Mouse (Mus musculus): ENCODE data around the gene Tnfrsf23. TPM values are rescaled to one million over a fixed set of nuclear protein-coding genes. Genes with fewer than 3 reads are reported as not detected.
"Not testable (repeated sequence)": the region's sequence is repeated elsewhere in the genome, so short reads cannot be mapped to it uniquely, and the experiment has no call there.

Tnfrsf23 gene
- total RNA-seq, 2 experiments from 2014 or later, result 2.7 to 3.3 TPM

DNA sequence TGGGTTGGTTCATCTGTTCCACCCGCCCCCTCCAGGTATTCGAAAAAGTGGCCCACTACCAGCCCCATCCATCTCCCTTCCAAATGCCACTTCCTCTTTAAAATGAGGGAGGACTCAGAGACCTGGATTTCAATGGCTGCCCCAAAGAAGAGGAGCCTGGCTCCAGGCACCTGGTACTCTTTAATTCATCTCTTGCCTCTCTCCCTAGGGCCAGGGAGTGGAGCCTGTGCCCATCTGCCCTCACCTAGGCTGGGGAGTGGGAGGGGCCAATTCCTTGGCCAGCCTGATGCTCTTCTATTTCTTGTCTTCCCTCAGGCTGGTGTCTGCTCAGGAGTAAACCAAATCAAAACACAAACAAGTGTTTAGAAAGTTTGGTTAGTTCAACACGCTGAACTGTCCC is 1.0 kb upstream of the Tnfrsf23 start:
- intact Hi-C loops (cut with DNase I); DNase-seq: not testable (repeated sequence)

DNA sequence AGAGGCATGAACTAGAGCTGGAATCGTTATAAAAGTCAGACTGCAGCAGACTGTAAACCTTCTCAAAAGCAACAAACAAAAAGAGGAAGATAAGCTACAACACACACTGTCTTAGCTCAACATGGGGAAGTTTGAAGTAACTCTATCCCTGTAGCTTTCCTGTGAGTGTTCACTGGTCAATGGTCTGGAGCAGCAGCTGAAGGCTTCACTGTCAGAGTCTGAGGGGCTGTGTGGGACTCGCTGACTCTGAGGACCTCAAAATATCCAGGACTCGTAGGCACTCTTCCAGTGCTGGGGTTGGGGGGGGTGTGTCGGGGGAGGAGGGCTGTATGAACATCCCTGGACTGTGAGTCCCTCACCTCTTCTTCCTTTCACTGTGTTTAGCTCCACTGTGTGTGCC is 519 bp upstream of the Tnfrsf23 start:
- DNase-seq; intact Hi-C loops (cut with DNase I): not testable (repeated sequence)

DNA sequence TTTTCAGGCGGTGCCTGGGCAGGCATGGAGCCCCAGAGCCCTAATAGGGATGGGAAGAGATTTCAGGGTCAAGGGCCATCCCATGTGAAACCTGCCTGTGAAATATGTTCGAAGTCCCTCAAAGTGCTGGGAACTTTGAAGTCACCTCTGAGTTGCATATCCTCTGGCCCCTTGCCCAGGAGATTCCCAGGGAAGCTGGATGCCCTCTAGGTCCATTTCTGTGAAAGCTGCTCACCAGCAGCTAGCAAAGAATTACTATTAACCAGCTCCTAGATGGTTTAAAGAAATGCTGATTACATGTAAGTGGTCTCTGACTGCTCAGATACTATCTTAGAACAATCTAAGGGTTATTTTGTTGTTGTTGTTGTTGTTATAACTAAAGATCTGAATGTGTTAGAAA is 1.1 kb downstream of the Tnfrsf23 start:
- DNase-seq, result not testable (repeated sequence)
- intact Hi-C loops (cut with DNase I), result loop anchor here (5.0 kb wide), 1 partner anchor 47 kb away; no protein-coding TSS in a partner anchor

DNA sequence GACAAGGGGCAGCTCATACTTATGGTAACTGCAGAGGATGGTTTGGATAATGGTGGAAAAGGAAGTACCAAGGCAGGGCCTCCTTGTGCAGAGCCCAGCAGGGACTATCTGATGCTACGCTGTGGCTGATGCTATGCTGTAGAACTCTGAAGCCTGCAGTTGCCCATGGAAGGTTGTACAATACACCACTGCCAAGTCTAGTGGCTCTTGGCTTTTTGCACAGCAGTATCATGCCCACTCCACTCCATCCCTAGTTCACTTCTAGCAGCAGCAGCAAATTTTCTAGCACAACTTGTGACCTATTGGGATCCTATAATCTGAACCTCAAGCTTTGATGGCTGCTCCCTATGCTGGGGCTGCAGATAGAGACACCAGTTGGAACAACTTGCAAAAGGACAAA is 4.1 kb downstream of the Tnfrsf23 start:
- DNase-seq, result no peak
- intact Hi-C loops (cut with DNase I), result loop anchor here (5.0 kb wide), 1 partner anchor 44 kb away; no protein-coding TSS in a partner anchor

DNA sequence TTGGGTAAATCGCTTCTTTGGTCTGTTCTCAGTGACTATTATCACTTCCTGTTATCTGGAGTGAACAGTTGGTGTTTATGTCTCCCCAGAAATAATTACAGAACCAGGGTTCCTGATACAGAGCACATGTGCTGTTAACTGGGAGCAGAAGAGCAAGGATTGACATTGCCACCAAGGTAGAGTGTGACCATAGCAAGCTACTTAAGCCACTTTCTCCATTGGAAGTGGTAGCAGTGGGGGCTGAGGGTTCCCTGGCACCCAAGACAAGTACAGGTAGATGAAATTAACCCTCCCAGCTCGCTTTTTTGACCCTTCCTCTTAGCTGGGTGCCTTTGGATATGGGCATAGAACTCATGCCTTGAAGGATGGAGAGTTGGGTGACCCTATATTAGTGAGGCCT is 4.8 kb downstream of the Tnfrsf23 start:
- intact Hi-C loops (cut with DNase I), result loop anchor here (5.0 kb wide), 1 partner anchor 44 kb away; no protein-coding TSS in a partner anchor
- DNase-seq, result not testable (repeated sequence)

DNA sequence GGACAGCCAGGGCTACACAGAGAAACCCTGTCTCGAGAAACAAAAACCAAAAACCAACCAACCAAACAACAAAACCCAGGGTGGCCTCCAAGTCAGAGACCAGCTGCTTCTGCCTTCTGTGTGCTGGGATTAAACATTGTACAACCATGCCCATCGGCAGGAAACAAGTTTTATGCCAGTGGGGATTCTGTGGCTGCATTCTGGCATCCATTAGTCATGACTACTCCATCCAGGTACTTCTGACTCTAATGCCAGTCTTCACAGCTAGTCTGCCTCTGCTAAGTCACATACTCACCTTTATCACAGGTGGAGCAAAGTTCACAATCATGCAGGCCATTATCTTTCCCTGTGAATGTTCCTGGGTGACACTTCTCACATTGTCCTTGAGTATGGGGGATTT is 6.0 kb downstream of the Tnfrsf23 start:
- DNase-seq, result not testable (repeated sequence)

DNA sequence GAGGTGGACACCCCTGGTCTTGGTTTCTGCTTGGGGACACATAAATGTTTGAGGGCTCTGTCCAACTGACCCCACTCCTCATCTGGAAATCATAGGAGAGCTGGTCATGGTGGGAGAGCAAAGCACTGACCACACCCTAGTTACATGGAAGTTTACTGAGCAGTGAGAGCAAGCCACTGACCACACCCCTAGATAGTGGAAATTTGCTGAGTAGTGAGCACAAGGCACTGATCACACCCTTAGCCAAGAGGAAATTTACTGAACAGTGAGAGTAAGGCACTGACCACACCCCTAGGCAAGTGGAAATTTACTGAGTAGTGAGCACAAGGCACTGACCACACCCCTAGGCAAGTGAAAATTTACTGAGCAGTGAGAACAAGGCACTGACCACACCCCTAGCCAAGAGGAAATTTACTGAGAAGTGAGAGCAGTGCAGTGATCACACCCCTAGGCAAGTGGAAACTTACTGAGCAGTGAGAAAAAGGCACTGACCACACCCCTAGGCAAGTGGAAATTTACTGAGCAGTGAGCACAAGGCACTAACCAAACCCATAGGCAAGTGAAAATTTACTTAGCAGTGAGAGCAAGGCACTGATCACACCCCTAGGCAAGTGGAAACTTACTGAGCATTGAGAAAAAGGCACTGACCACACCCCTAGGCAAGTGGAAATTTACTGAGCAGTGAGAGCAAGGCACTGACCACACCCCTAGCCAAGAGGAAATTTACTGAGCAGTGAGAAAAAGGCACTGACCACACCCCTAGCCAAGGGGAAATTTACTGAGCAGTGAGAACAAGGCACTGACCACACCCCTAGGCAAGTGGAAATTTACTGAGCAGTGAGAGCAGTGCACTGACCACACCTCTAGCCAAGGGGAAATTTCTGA is 19.0 kb downstream of the Tnfrsf23 start:
- intact Hi-C loops (cut with DNase I), result loop anchor here (2.0 kb wide), 1 partner anchor 28 kb away; no protein-coding TSS in a partner anchor
- no peak for DNase-seq

More for the DNA sequence above, 6.0 kb downstream of the Tnfrsf23 start:
- intact Hi-C loops (cut with DNase I), result loop anchor here (5.0 kb wide), 1 partner anchor 42 kb away; no protein-coding TSS in a partner anchor

DNA sequence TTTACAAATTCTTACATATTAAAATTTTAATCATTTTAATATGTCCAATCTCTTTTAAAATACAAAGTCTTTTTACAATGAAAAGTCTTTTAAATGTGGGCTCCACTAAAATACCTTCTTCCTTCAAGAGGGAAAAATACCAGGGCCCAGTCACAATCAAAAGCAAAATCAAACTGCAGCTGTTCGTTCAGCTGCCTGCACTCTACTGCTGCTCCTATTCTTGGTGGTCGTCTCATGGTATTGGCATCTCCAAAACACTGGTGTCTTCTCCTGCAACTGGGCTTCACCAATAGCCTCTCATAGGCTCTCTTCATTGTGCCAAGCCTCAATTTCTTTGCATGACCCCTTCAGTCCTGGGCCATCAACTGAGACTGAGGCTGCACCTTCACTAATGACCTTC is 22.2 kb downstream of the Tnfrsf23 start:
- DNase-seq, result no peak
- intact Hi-C loops (cut with DNase I), result no loop called here

DNA sequence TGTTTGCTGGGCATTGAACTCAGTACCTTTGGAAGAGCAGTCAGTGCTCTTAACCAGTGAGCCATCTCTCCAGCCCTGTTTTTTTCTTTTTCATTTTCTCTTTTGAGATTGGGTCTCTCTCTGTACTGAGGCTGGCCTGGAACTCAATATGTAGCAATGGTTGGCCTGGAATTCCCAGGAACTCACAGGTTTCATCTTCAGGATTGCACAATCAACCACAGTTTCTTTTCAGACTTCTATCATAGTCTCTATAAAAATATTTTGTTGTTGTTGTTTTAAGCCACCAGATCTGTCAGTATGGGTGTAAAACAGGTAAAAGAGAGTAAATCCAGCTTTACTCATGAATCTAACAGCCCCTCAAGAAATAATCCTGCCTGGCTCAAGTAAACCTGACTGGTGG is 24.9 kb downstream of the Tnfrsf23 start:
- intact Hi-C loops (cut with DNase I), result no loop called here

DNA sequence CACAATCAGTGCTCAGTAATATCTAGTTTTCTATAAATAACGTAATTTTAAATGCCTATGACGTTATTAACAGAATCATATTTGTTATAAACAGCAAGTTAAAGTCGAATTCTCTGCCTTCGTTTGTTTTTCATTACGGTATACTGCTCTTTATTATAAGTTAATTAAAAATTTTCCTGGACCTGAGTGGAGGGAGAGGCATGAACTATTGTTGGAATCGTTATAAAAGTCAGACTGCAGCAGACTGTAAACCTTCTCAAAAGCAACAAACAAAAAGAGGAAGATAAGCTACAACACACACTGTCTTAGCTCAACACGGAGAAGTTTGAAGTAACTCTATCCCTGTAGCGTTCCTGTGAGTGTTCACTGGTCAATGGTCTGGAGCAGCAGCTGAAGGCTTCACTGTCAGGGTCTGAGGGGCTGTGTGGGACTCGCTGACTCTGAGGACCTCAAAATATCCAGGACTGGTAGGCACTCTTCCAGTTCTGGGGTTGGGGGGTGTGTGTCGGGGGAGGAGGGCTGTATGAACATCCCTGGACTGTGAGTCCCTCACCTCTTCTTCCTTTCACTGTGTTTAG is 35.8 kb downstream of the Tnfrsf23 start:
- intact Hi-C loops (cut with DNase I), result loop anchor here (1.0 kb wide), 1 partner anchor 33 kb away; no protein-coding TSS in a partner anchor
- not testable (repeated sequence) for DNase-seq

More for the DNA sequence above, 24.9 kb downstream of the Tnfrsf23 start:
- DNase-seq, result no peak

DNA sequence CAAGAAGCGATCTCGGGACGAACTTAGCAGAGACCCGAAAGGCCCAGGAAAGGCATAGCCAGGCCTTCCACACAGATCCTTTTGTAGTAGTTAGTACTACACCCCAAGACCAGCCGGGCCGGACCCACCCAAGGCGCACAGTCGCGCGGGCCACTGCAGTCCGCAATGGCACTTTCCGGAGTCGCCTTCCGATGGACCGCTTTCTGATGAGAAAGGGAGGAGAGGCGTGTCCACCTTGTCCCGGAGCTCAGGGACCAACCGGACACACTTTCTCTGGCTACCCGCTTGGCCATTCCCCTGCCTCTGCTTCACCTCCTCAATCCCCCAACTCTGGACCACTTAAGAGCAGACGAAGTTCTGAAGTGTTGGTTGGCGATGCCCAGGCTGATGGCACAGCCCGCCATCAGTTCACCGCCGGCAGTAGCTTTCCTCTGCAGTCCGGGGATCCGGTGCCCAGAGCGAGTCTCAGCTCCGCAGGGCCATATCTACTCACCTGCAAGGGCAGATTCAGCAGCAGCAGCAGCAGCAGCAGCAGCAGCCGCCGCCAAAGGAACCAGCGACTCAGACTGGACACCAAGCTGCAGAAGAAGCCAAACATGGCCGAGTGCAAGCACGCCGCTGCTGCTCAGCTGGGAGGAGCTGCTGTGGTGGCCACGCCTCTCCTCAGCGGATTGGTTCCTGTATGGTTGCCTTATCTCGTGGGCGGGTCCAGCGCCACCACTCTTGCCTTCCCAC is 36.5 kb downstream of the Tnfrsf23 start, which contains the start of gene Tnfrsf22:
Gene Tnfrsf22, minus strand, starts transcription at position 628 of the 735 bp plus-strand sequence.
- intact Hi-C loops (cut with DNase I), result loop anchor here (1.0 kb wide), 1 partner anchor 34 kb away; no protein-coding TSS in a partner anchor
- peak; percentile 56 to 64 for DNase-seq

DNA sequence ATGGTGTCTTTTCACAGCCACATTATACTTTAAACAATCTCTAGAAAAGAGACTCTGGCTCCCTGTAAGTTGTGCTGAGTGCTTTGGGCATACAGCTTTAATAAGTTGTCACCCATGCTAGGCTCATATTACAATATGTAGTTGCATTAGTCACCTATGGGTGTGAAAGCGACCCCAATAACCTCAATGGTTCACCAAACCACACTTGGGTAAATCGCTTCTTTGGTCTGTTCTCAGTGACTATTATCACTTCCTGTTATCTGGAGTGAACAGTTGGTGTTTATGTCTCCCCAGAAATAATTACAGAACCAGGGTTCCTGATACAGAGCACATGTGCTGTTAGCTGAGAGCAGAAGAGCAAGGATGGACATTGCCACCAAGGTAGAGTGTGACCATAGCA is 41.7 kb downstream of the Tnfrsf23 start:
- DNase-seq; intact Hi-C loops (cut with DNase I): not testable (repeated sequence)

DNA sequence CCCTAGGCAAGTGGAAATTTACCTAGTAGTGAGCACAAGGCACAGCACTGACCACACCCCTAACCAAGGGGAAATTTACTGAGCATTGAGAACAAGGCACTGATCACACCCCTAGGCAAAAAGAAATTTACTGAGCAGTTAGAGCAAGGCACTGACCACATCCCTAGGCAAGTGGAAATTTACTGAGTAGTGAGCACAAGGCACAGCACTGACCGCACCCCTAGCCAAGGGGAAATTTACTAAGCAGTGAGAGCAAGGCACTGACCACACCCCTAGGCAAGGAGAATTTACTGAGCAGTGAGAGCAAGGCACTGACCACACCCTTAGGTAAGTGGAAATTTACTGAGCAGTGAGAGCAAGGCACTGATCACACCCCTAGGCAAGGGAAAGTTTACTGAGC is 49.0 kb downstream of the Tnfrsf23 start:
- intact Hi-C loops (cut with DNase I), result loop anchor here (5.0 kb wide), 1 partner anchor 46 kb away; no protein-coding TSS in a partner anchor
- DNase-seq, result no peak

DNA sequence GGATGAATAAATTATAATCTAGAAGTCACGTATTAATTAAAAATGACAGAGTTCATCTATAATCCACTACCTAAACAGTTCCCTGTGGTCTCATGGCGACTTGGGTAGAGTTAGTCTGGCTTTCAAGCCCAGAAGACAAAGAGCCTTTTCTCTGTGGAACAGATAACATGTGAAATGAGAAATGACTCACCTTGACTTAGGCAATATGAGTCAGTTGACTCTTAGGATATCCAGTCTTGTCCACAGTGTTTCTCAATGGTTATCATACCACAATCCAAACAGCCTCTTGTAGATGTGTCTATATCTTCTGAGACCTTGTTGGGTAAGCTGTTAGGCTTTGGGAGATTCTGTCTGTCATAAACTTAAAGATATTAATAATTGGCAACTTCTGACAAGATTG is 54.2 kb downstream of the Tnfrsf23 start:
- DNase-seq, result no peak
- intact Hi-C loops (cut with DNase I), result no loop called here

DNA sequence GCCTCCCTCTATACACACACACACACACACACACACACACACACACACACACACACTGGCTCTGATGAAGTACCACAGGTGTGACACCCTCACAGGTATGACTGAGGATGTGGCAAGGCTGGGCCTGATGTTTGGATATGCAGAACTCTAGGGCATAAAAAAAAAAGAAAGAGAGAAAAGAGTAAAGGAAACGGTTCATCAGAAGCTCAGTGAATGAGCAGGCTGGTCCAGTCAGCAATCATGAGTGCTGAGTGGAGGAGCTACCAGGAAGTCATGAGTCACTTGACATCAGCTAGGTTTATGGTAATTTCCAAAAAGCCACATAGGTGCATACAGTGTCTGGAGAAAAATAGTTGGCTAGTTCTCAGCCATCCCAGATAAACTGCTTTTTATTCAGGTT is 56.2 kb downstream of the Tnfrsf23 start:
- intact Hi-C loops (cut with DNase I), result no loop called here

DNA sequence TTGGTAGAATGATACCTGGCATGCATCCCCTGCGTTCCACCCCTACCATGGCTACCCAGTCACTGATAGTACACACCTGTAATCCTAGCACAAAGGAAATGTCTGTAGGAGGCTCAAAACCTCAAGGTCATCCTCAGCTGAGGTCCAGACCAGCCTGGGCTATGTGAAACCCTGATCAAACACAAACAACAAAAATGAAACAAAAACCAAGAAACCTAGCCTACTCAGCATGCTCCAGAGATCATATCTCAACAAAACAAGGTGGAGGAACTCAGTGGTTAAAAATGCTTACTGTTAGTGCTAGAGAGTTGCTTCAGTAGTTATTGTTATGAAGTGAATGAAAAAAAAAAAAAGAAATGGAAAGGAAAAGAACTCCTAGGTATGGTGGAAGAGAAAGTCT is 57.1 kb downstream of the Tnfrsf23 start, which contains the start of gene Tnfrsf26:
Gene Tnfrsf26, minus strand, starts transcription at position 183 of the 400 bp plus-strand sequence.
- intact Hi-C loops (cut with DNase I), result no loop called here

More for the DNA sequence above, 56.2 kb downstream of the Tnfrsf23 start:
- DNase-seq, result no peak

DNA sequence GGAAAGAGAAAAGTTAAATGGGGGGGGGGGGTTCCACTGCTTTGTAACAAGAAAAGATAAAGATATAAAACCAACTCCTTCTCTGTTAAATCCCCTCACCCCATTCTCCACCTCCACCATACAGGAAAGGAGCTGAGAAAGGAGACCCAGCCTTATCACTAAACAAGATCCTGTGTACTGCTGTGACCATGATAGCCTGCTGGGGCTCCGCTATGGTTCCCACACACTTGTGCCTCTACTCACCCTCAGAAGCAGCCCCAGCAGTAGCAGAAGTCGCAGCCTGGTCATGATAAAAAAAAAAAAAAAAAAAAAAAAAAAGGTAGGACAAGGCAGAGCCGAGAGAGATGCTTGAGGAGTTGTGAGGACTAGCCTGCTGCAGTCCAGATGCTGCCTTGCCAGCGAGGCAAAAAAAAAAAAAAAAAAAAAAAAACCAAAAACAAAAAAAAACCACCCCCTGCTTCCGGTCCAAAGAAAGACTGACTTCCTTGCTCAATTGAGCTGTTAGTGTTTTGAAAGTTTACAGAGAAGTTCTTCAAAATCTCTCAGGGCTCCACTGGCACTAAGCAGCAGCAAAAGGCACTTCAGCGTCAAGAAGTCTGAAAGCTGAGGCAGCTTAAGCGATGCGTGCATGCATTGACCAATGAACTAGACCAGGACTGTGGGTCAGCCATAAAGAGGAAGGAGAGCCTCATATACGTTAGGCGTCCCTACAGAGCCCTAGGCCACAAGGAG is 58.0 kb downstream of the Tnfrsf23 start:
- DNase-seq, result no peak
- intact Hi-C loops (cut with DNase I), result no loop called here

More for the DNA sequence above, 57.1 kb downstream of the Tnfrsf23 start, which contains the start of gene Tnfrsf26:
- DNase-seq, result no peak

DNA sequence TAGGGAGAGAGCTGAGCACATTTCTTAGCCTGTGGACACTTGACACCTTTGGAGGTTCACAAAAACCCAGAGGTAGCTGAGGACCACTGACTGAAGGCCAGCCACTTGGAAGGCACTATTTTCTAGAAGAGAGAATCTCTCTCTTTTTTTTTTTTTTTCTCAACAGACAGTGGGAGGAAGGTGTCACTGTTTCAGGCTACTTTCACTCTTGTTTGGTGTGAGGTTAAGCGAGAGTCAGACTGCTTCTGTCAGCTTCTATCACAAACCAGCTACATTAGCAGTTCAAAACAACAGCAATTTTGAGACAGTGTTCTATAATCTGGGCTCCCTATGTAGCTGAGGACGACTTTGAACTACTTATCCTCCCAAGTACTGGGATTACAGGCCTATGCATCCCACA is 59.5 kb downstream of the Tnfrsf23 start:
- intact Hi-C loops (cut with DNase I), result no loop called here
- no peak for DNase-seq

DNA sequence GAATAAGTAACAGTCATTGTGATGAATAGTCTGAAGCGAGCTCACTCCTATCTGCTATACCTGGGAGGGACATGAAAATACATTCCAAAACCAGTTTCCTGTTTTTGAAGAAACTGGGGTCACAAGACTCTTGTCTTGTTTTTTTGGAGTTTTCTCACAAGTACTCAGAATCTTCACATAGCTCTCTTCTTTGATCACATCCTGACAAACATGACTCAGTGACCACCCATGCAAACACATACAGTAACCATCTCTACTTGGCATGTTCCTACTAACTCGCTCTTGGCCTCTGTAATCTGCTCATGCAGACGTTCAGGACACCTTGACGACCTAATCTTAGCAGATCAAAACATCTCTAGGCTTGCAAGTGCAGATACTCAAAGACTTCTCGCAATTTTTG is 60.5 kb downstream of the Tnfrsf23 start:
- intact Hi-C loops (cut with DNase I), result no loop called here
- no peak for DNase-seq

DNA sequence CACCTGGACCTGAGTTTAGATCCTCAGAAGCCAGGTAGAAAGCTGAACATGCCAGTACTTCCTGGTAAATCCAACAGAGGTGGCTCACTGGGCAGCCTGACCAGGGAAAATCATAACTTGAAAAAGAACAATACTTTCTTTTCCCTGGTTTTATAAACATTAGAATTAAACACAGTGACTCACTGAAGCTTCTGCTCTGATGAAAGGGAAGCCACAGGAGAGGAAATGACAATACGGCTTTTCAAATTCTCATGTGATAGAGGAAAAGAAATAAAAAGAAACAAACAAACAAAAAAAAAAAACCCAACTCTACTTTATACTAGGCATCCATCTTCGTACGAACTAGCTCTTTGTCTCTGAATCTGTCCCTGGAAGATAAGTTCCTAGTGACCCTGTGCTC is 61.1 kb downstream of the Tnfrsf23 start:
- no peak for DNase-seq
- intact Hi-C loops (cut with DNase I), result no loop called here
